Mouse (Mus musculus) kidney, postnatal 10 days (tissue): ENCODE measurements around the gene Neurl4.
"Not testable (repeated sequence)": the region's sequence is repeated elsewhere in the genome, so short reads cannot be mapped to it uniquely, and the experiment has no call there.

Experiments used
- DNase-seq: peaks from one replicate; pipeline ENCODE4 v3.0.0; 2021; ENCODE audit warnings: mixed read lengths

Gene Neurl4

DNA sequence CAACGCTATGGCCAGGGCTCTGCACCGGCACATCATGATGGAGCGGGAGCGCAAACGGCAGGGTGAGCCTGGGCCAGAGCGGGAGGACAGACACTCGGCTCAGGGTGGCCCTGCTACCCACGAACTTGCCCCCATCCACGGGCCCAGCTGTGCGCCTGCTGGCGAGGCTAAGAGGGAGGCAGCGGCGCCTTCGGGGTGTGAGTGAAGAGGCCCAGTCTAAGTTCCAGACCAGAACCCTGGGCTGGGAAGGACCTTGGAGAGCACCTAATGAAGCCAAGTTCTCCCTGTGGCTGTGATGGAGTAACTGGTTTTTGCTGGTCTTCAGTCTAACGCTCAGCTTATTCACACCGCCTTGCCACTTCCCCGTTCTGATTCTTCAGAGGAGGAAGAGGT, 13.5 kb downstream of the Neurl4 start:
- DNase-seq, result peak; percentile 52

DNA sequence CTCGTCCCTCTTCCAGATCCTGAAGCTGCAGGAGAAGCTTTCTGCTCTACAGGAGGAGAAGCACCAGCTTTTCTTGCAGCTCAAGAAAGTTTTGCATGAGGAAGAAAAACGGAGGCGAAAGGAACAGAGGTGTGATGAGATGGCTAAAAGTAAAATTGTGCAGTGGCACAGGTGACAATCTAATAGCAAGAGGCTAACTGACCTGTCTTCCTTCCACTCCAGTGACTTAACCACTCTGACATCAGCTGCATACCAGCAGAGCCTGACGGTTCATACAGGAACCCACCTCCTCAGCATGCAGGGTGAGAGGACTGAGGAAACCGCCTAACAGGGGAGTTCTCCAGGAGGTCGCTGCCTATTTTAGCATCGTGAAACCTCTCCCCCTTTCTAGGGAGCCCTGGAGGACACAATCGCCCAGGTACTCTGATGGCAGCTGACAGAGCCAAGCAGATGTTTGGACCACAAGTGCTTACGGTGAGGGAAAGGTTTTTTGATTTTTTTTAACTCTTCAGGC, 14.1 kb downstream of the Neurl4 start:
- DNase-seq, result no peak

GRCm38 (mm10) chr11:69915667-69916627, 15.1 kb downstream of the Neurl4 start:
- no peak for DNase-seq

DNA sequence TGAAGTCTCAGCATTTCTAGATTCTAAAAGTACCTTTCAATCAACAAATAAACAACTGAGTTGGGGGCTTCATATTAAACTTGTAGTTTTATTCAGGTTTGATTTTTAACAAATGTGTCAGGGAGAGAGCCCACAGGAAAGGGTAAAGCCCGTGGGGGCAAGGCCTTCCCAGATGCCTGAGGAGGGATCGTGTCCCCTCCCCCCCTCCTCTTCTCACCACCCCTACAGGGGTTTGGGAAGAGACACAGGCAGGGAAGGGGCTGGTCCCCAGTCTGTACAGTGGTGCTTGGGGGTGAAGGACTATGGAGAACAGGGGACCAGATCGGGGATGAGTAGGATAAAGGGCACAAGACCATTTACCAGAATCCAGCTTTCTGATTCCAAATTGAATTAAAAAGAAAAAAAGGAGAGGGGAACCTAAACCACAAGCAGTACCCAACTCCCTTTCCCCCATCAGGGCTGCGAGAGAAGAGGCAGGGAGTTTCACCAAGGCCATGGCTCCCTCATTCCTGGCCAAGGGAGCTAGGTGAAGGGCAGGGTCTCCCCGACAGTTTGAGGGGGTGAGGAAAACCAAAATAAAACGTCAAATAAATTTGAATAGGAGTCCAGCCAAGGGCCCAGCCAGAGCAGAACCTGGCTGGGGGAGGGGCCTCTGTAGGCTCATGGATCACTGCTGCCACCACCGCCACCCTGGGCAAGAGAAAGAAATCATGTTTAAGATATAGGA, 15.9 kb downstream of the Neurl4 start:
- DNase-seq, result not testable (repeated sequence)

DNA sequence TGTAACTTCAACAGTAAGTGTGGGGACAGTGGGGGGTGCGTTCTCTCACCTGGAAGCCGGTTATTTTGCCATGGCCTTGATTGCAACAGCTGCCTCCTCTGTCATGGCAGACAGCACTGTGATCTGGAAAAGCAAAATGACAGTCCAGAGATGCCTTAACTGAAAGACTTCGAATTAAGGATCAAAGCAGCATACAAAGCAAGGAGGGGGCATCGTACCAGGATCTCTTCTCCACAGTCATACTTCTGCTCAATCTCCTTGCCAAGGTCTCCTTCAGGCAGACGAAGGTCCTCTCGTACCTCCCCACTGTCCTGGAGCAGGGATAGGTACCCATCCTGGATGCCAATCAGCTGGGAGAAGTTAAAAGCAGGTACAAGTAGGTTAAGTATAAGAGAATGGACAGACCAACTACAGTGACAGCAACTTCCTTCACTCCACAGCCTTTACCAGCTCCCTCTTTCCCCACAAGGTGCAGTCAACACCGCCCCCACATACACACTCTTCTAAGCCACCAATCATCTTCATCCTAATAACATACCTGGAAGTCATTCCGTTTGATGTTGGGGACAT, 16.6 kb downstream of the Neurl4 start:
- no peak for DNase-seq

GRCm38 (mm10) chr11:69918118-69918517, 17.2 kb downstream of the Neurl4 start:
- DNase-seq, result no peak

DNA sequence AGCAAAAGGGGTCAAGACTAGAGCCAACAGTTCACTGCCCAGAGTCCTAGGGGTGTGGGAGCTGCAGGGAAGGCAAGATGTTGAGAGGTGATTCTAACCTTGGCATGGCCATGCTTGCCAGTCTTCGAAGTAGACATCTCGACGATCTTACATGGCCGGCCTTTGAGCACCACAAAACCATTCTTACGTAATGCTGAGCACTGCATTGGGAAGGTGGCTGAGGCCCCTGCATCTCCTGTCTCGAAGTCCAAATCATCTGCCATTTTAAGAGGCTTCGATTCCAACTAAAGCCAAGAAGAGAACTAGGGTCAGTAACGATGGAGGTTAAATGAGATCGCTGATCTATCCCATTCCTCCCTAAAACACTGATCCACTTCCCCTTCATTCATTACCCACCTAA, 18.2 kb downstream of the Neurl4 start:
- DNase-seq, result no peak

GRCm38 (mm10) chr11:69919661-69920265, 18.9 kb downstream of the Neurl4 start:
- DNase-seq, result peak; percentile 87

DNA sequence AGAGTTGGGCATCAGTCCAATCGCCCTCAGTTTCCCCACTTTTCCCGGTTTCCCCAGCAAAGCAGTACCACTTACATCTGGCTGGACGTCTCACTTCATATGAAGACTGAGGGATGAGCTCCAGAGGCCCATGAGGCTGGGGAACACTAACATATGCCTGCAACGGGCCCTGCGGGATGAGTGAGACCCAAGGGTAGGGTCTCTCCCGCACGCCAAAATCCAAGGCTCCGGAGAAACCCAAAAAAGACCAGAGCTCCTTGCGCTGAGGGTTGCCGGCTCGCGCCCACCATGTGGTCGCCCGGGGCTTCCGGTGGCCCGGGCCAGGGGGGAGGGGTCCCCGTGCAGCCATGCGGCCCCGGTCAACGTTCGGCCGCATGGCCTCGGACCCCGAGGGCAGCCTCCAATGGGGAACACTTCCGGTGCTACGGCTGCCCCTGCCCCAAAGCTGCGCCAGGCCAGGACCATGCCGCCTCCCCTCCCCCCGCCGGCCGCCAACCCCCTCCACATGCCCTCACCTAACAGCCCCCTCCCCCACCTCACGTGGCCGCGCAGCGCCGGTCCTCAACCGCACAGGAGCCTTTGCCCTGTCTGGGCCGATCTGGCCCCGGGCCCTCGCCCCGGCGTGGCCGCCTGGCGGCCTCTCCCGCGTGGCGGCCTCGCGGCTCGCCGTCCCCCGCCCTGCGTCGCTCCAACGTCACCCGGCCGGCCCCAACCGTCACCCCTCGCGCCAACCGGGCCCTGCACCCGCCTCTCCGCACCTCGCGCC, 19.6 kb downstream of the Neurl4 start:
- peak; percentile 77 for DNase-seq

GRCm38 (mm10) chr11:69921114-69922011, 20.5 kb downstream of the Neurl4 start, which contains the start of gene Eif5a:
Gene Eif5a (minus strand): TSS chr11:69921958.
- DNase-seq, result peak; percentile 100

DNA sequence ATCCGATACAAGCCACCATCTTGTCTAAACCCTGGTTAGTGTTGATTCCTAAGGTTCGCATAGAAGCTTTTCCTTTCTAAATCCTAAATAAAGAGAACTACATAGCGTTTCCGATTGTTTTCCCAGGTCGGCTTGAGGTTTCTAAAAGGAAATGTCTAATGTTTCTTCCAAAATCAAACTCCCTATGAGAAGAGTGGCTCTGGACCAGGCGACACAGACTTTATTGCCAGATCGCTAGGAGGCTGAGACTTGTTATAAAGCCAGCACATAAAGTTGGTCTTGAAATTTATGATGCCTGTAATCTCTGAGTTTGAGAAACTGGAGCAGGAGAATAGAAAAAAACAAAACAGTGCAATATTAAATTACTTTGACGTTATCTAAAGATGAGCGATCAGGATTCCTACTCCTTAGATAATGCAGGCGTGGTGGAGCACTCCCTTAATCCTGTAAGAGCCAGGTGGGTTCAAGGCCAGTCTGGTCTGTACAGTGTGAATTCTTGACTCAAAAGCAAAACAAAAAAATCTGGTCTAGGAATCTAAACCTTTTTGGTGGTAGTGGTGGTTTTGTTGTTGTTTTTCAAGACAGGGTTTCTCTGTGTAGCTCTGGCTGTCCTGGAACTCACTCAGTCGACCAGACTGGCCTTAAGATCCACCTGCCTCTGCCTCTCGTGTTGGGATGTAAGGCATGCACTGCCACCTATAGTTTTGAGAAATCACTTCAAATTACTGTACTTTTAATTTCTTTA, 21.3 kb downstream of the Neurl4 start:
- DNase-seq, result no peak

GRCm38 (mm10) chr11:69922796-69923195, 21.9 kb downstream of the Neurl4 start:
- no peak for DNase-seq

- no peak for DNase-seq
These were observed 26.6 kb downstream of the Neurl4 start for GRCm38 (mm10) chr11:69927501-69927900.

DNA sequence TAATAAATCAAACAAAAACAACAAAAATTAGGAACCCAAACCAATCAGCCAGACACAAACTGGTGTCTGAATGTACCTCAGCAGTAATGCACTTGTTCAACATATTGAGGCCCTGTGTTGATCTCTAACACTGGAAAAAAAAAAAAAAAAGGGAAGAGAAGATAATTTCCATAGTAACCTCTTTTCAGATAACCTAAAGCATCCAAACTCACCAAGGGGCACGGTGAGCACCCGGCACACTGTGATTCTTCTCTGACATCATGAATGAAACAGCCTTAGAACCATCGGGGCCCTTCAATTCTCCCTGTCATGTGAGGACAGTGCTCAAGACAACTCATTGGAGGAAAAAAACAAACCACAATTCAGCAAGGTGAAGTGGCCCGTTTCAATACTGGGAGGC, 28.8 kb downstream of the Neurl4 start:
- no peak for DNase-seq

DNA sequence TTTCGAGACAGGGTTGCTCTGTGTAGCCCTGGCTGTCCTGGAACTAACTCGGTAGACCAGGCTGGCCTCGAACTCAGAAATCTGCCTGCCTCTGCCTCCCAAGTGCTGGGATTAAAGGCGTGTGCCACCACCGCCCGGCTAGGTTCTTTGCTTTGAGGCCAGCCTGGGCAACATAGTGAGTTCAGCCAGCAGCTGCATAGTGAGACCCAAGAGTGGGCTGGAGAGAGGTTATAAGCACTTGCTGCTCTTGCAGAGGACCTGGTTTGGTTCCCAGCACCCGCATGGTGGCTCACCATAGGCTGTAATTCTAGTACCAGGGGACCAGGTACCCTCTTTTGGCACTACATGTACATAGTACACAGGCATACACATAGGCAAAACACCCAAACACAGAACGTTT, 29.3 kb downstream of the Neurl4 start:
- not testable (repeated sequence) for DNase-seq

DNA sequence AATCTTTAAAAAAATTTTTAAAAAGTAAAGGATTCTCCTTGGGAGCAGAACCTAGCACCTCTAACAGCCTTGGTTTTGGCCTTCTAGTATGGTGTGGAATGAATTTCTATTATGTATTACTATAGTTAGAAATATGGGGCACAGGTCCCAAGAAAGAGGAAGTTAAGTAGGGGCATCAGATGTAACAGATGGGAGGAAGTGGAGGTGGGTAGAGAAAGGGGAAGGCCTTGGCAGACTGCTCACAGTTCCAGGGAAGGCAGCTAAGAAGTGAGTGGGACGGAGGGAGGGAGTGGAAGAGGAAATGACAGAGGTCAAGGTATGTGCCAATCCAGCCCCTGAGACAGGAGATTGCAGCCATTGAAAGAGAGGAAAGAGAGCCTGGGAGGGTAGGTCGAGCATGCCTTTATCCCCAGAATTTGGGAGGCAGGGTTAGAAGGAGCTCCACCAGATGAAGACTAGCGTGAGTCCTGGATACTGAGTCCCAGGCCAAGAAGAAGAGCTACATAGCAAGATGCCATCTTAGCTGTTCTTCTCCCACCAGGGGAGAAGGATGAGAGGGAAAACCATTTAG, 30.2 kb downstream of the Neurl4 start:
- no peak for DNase-seq

GRCm38 (mm10) chr11:69931769-69932168, 30.9 kb downstream of the Neurl4 start:
- DNase-seq, result no peak

DNA sequence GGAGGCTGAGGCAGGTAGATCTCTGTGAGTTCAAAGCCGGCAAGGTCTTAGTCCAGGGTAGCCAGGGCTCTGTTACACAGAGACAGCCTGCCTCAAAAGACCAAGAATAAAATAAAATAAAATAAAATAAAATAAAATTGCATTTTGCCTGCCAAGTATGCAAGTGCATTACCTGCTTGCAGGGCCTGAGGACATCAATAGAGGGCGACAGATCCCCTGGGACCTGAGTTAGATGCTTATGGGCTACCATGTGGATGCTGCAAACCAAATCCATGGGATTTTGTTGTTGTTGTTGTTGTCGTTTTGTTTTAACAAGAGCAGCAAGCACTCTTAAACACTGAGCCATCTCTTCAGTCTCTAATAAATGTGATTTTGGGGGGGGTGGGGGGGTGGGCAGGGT, 31.4 kb downstream of the Neurl4 start:
- no peak for DNase-seq

GRCm38 (mm10) chr11:69933066-69933465, 32.2 kb downstream of the Neurl4 start:
- DNase-seq, result no peak

- DNase-seq, result peak; percentile 97
These were observed 33.3 kb downstream of the Neurl4 start for GRCm38 (mm10) chr11:69934169-69934568.
